Mouse (Mus musculus) gastrocnemius, adult 2 months (tissue): Measurements from ENCODE around the gene Prph. TPM values are rescaled to one million over a fixed set of nuclear protein-coding genes. Genes with fewer than 3 reads are reported as not detected.
"Not testable (repeated sequence)": the region's sequence is repeated elsewhere in the genome, so short reads cannot be mapped to it uniquely, and the experiment has no call there.

Experiments
- DNase-seq: peaks from one replicate; pipeline ENCODE4 v3.0.0; 2022
- H3K27ac ChIP-seq: fragments of 200-600 bp; 2 replicates; pipeline ENCODE4 v1.8.1; 2022; ENCODE audit warnings: mild to moderate bottlenecking
- H3K4me3 ChIP-seq: fragments of 200-600 bp; 2 replicates; pipeline ENCODE4 v1.8.1; 2022; ENCODE audit warnings: mild to moderate bottlenecking, moderate library complexity
- CTCF ChIP-seq: fragments of 200-600 bp; IDR thresholded peaks from 2 replicates; pipeline ENCODE4 v1.8.1; 2022; ENCODE audit warnings: antibody characterized with exemption, mild to moderate bottlenecking, moderate library complexity
- intact Hi-C: fragments of 180-260 bp; cut with DNase I; formaldehyde crosslinking; loops from one replicate; pipeline ENCODE4 v1.15.1; 2025
- total RNA-seq, 2 experiments: library from RNA; stranded (reverse); gene quantifications; 2 replicates each; pipeline ENCODE4 v1.2.3; 2021

The Prph gene
- total RNA-seq, 2 experiments from 2014 or later, result 0.31 to 1.2 TPM

- Histone ChIP-seq H3K4me3 (no peak overlapping the region), H3K27ac (no peak overlapping the region)
- DNase-seq, result no peak
- no peak for TF ChIP-seq CTCF
- intact Hi-C loops, result no loop called here
These were observed 16.9 kb upstream of the Prph start for GRCm38 (mm10) chr15:99038025-99038424.

- TF ChIP-seq CTCF, result no peak
These were observed 16.2 kb upstream of the Prph start for GRCm38 (mm10) chr15:99038797-99039196.

GRCm38 (mm10) chr15:99039306-99039705, 15.7 kb upstream of the Prph start:
- intact Hi-C loops, result no loop called here
- TF ChIP-seq CTCF, result no peak

More at GRCm38 (mm10) chr15:99038797-99039196, 16.2 kb upstream of the Prph start:
- H3K4me3 ChIP-seq, result no peak overlapping the region
- intact Hi-C loops, result no loop called here
- no peak for DNase-seq
- H3K27ac ChIP-seq, result no peak overlapping the region

GRCm38 (mm10) chr15:99039996-99040919, 14.7 kb upstream of the Prph start:
- Histone ChIP-seq H3K27ac (no peak overlapping the region), H3K4me3 (no peak overlapping the region)
- no peak for TF ChIP-seq CTCF
- intact Hi-C loops, result no loop called here
- no peak for DNase-seq

More at GRCm38 (mm10) chr15:99039306-99039705, 15.7 kb upstream of the Prph start:
- no peak overlapping the region for H3K27ac ChIP-seq
- DNase-seq, result no peak
- no peak overlapping the region for H3K4me3 ChIP-seq

GRCm38 (mm10) chr15:99040920-99041856, 13.8 kb upstream of the Prph start:
- no peak for TF ChIP-seq CTCF
- intact Hi-C loops, result no loop called here
- DNase-seq, result no peak
- Histone ChIP-seq H3K27ac (no peak overlapping the region), H3K4me3 (no peak overlapping the region)

- intact Hi-C loops, result no loop called here
- H3K27ac ChIP-seq, result no peak overlapping the region
- no peak overlapping the region for H3K4me3 ChIP-seq
- DNase-seq, result no peak
- TF ChIP-seq CTCF, result no peak
These were observed 12.6 kb upstream of the Prph start for GRCm38 (mm10) chr15:99042334-99042733.

GRCm38 (mm10) chr15:99044854-99045253, 10.1 kb upstream of the Prph start:
- Histone ChIP-seq H3K27ac (no peak overlapping the region), H3K4me3 (no peak overlapping the region)
- intact Hi-C loops, result no loop called here
- DNase-seq, result no peak
- no peak for TF ChIP-seq CTCF

- intact Hi-C loops, DNase-seq, H3K27ac ChIP-seq, H3K4me3 ChIP-seq: not testable (repeated sequence)
These were observed 9.2 kb upstream of the Prph start for GRCm38 (mm10) chr15:99045734-99046133.

GRCm38 (mm10) chr15:99049473-99050253, 5.3 kb upstream of the Prph start:
- peak; percentile 42 for DNase-seq
- Histone ChIP-seq H3K27ac (no peak overlapping the region), H3K4me3 (no peak overlapping the region)
- TF ChIP-seq CTCF, result peak; percentile 65
- intact Hi-C loops, result loop anchor here (5.0 to 10.0 kb wide), 2 partner anchors 38 to 155 kb away; partner anchors contain the start of gene C1ql4

- DNase-seq, result peak; percentile 51
- intact Hi-C loops, result loop anchor here (5.0 to 10.0 kb wide), 2 partner anchors 34 to 151 kb away; partner anchors contain the start of gene C1ql4
- Histone ChIP-seq H3K4me3 (no peak overlapping the region), H3K27ac (no peak overlapping the region)
- no peak for TF ChIP-seq CTCF
These were observed 1.6 kb upstream of the Prph start for GRCm38 (mm10) chr15:99053373-99053772.

- DNase-seq, result peak; percentile 52
- Histone ChIP-seq H3K4me3 (peak overlapping the region; percentile 69), H3K27ac (no peak overlapping the region)
- no peak for TF ChIP-seq CTCF
- intact Hi-C loops, result loop anchor here (10.0 kb wide), 1 partner anchor 149 kb away; no protein-coding TSS in a partner anchor
These were observed 562 bp downstream of the Prph start for GRCm38 (mm10) chr15:99055511-99055961.

- peak; percentile 73 for TF ChIP-seq CTCF
- Histone ChIP-seq H3K27ac (no peak overlapping the region), H3K4me3 (no peak overlapping the region)
- intact Hi-C loops, result loop anchor here (10.0 kb wide), 1 partner anchor 148 kb away; no protein-coding TSS in a partner anchor
- DNase-seq, result peak; percentile 42
These were observed 1.4 kb downstream of the Prph start for GRCm38 (mm10) chr15:99056332-99056731.
